ENCODE assay signal across 11 mouse cellular contexts in the genomic region with DNA sequence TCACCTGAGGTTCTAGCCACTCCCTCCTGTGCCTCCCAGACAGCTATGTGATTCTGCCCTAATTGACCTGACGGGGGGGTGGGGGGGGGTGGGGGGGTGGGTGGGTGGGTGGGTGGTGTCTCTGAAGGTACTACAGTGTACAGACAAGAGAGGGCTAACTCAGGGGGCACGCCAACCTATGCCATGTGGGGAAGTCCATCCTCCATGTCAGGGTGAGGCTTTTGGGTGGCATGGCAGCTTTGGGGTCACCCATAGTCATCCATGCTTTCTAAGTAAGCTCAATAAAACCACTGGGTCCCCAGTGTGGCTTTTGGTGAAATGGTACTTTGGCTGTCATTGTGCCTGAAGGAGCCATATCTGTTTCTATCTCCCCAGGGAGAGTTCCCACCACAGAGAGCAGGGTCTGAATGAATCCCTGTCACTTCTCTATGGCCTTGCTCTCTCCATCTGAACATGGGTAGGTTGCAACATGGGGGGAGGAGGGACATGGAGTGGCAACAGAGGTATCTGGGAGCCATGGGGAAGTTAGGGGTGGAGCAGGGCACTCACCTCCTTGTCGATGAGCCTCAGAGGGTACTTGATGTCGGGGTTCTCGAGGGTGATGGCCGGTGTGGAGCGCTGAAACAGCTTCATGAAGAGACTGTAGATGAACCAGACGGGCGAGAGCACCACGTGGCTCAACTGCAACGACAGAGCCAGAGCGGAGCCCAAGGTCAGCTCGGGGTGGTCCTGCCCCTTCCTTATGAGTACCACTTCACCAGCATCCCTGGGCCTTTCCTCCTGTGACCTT. TPM values are rescaled to one million over a fixed set of nuclear protein-coding genes. Genes with fewer than 3 reads are reported as not detected.
DNase-seq lines count a peak whose midpoint lies in the region; TF ChIP-seq lines count a peak whose summit lies in the region.
"Had no signal": no experiment of that assay in that cellular context is flagged by ENCODE, and none has a peak within 500 bp of the region (broad histone marks: within the 10 kb centered on the region; RNA-seq: fewer than 3 reads in every experiment).

No protein-coding gene starts in this region.

- H3K4me1 ChIP-seq in liver, adult 2 months (ENCODE audit: control insufficient read depth, insufficient read depth, low read length), result peaks cover 58% of the 10 kb centered on the region
- peaks cover 31% of the 10 kb centered on the region for H3K4me1 ChIP-seq in brown adipose tissue, adult 24 weeks (ENCODE audit: control insufficient read depth, insufficient read depth, insufficient read length, low read length)
- peaks cover 21% of the 10 kb centered on the region; the same call in 1 of the 2 replicates for H3K4me1 ChIP-seq in kidney, adult 2 months (ENCODE audit: control insufficient read depth, insufficient read depth, low read length)

- no peaks in the 10 kb centered on the region for H3K27me3 ChIP-seq in liver, adult 2 months (ENCODE audit: control insufficient read depth, insufficient read depth, low read length)
- no peaks in the 10 kb centered on the region for H3K27me3 ChIP-seq in myocyte (ENCODE audit: control insufficient read depth, insufficient read depth, insufficient read length)
- H3K27me3 ChIP-seq in kidney, adult 2 months (replicated peaks; ENCODE audit: control insufficient read depth, insufficient read depth, low read length), result no peaks in the 10 kb centered on the region
- H3K27me3 ChIP-seq: forebrain, embryonic 13.5 days; limb, embryonic 12.5 days had no signal

- no peak for TF ChIP-seq CTCF in liver, adult 2 months (IDR thresholded peaks at IDR 0.05; ENCODE audit: low read depth, low read length)
- no peak for TF ChIP-seq CTCF in kidney, adult 2 months (conservative IDR thresholded peaks at IDR 0.05; ENCODE audit: insufficient read depth, insufficient read length, low read depth, low read length)

- no peak overlapping the region for H3ac ChIP-seq in myocyte (ENCODE audit: control insufficient read depth, insufficient read length)

- TF ChIP-seq POLR2A in liver, adult 2 months (IDR thresholded peaks at IDR 0.05; ENCODE audit: extremely low read depth, insufficient read depth, low read length), result no peak
- TF ChIP-seq POLR2A in myocyte (IDR thresholded peaks at IDR 0.05; ENCODE audit: insufficient read length, low read depth), result no peak
- TF ChIP-seq POLR2A in kidney, adult 2 months (IDR thresholded peaks at IDR 0.05; ENCODE audit: low read depth, low read length), result no peak

- H3K4me2 ChIP-seq in myocyte (ENCODE audit: low read depth), result peak overlapping the region; percentile 84
- H3K4me2 ChIP-seq: forebrain, embryonic 13.5 days; limb, embryonic 12.5 days had no signal

- H3K79me2 ChIP-seq in liver, adult 2 months (ENCODE audit: control insufficient read depth, insufficient read depth, low read length), result peaks cover 36% of the 10 kb centered on the region; the same call in 1 of the 2 replicates
- peaks cover 52% of the 10 kb centered on the region for H3K79me2 ChIP-seq in myocyte (ENCODE audit: control insufficient read depth, insufficient read depth)

- DNase-seq in cerebellum, adult 9-11 months, result peak; percentile 24
- DNase-seq in cerebellum, adult 8-10 months, result no peak
- DNase-seq in liver, adult 2 months (ENCODE audit: extremely low read depth, low read depth, low spot score), result no peak
- no peak for DNase-seq in liver
- no peak for DNase-seq in kidney, adult 2 months
- DNase-seq in left cerebral cortex, adult 11 months (ENCODE audit: low spot score), result no peak
- DNase-seq: right cerebral cortex, postnatal 25 days had no signal

- H3K9ac ChIP-seq in liver, adult 2 months (ENCODE audit: low read depth, low read length), result no peak overlapping the region
- H3K9ac ChIP-seq: forebrain, embryonic 13.5 days; limb, embryonic 12.5 days had no signal

- peaks cover 8% of the 10 kb centered on the region for H3K36me3 ChIP-seq in liver, adult 2 months (ENCODE audit: control insufficient read depth, insufficient read depth, low read length)
- peaks cover 5% of the 10 kb centered on the region for H3K36me3 ChIP-seq in myocyte (ENCODE audit: control insufficient read depth, insufficient read depth)
- no peaks in the 10 kb centered on the region for H3K36me3 ChIP-seq in kidney, adult 2 months (ENCODE audit: control insufficient read depth, insufficient read depth, low read length)

- no peak overlapping the region for H3K4me3 ChIP-seq in liver, adult 2 months (ENCODE audit: insufficient read depth, low read depth, low read length)
- H3K4me3 ChIP-seq in brown adipose tissue, adult 24 weeks (ENCODE audit: insufficient read depth, low read depth, low read length), result no peak overlapping the region
- H3K4me3 ChIP-seq in myocyte, result peak overlapping the region; percentile 0
- H3K4me3 ChIP-seq in kidney, adult 2 months (ENCODE audit: insufficient read depth, low read depth, low read length), result no peak overlapping the region
- H3K4me3 ChIP-seq: forebrain, embryonic 13.5 days; limb, embryonic 12.5 days had no signal

- H3K27ac ChIP-seq in liver, adult 2 months (replicated peaks; ENCODE audit: insufficient read depth, low read depth, low read length), result peak overlapping the region; percentile 91
- peak overlapping the region; percentile 58 for H3K27ac ChIP-seq in brown adipose tissue, adult 24 weeks (replicated peaks; ENCODE audit: low read depth, low read length)
- no peak overlapping the region for H3K27ac ChIP-seq in kidney, adult 2 months (ENCODE audit: insufficient read depth, low read depth, low read length)
- H3K27ac ChIP-seq: forebrain, embryonic 13.5 days had no signal

- WGBS in liver, adult 2 months, result 84% methylated on average over 13 of the region's 13 CpGs
- WGBS in kidney, adult 2 months, result 93% methylated on average over 13 of the region's 13 CpGs

TF ChIP-seq in myocyte, 11 proteins besides CTCF, POLR2A, EP300 and RAD21:
- no peak for TF ChIP-seq TCF3 (IDR thresholded peaks at IDR 0.05; ENCODE audit: insufficient read length, low read depth)
TF ChIP-seq in myocyte: peak in this region for 0.

RNA-seq across cellular contexts. Expression of a gene that starts 6.7 kb away (rescaled TPM):
- 155 TPM in 2 replicates for total RNA-seq in liver, adult 2 months (2014; rRNA removed)
- polyA plus RNA-seq in liver, adult 2 months (2012; rRNA removed), result 424 and 500 TPM in 2 replicates
- 84.4 and 166 TPM in 2 replicates for polyA plus RNA-seq in brown adipose tissue, adult 24 weeks (2012; ENCODE audit: insufficient read depth, insufficient read length, missing spikeins)
- polyA plus RNA-seq in myocyte (2012; fragmentation: generic; extraction: Trizol), result 707 TPM
- polyA plus RNA-seq in kidney, adult 2 months (2012; rRNA removed), result 197 and 230 TPM in 2 replicates

RNA-seq across cellular contexts. Expression of a gene that starts 16.5 kb away (rescaled TPM):
- 21.6 and 24.8 TPM in 2 replicates for total RNA-seq in liver, adult 2 months (2014; rRNA removed)
- 25.5 and 34.6 TPM in 2 replicates for polyA plus RNA-seq in liver, adult 2 months (2012; rRNA removed)
- polyA plus RNA-seq in brown adipose tissue, adult 24 weeks (2012; ENCODE audit: insufficient read depth, insufficient read length, missing spikeins), result 14.0 and 18.5 TPM in 2 replicates
- polyA plus RNA-seq in myocyte (2012; fragmentation: generic; extraction: Trizol), result 85.9 TPM
- polyA plus RNA-seq in kidney, adult 2 months (2012; rRNA removed), result 45.9 and 47.2 TPM in 2 replicates

RNA-seq across cellular contexts. Expression of a gene that starts 43.1 kb away (rescaled TPM):
- 9.1 and 19.3 TPM in 2 replicates for total RNA-seq in liver, adult 2 months (2014; rRNA removed)
- polyA plus RNA-seq in liver, adult 2 months (2012; rRNA removed), result 44.1 and 44.7 TPM in 2 replicates
- 14.4 and 18.3 TPM in 2 replicates for polyA plus RNA-seq in brown adipose tissue, adult 24 weeks (2012; ENCODE audit: insufficient read depth, insufficient read length, missing spikeins)
- 172 TPM for polyA plus RNA-seq in myocyte (2012; fragmentation: generic; extraction: Trizol)
- polyA plus RNA-seq in kidney, adult 2 months (2012; rRNA removed), result 110 and 126 TPM in 2 replicates
